1 mouse cellular context compared by ENCODE assay signal in genomic region chr2:172477860-172478259, GRCm38 (mm10).
TF ChIP-seq lines count a peak whose summit lies in the region.

No protein-coding gene starts in this region.

TF ChIP-seq in MEL, 35 proteins besides CTCF, POLR2A, EP300 and RAD21 (continued from another document):
- TF ChIP-seq TBP (IDR thresholded peaks at IDR 0.05; ENCODE audit: low read depth, low read length) (no peak), GABPA (IDR thresholded peaks at IDR 0.05; ENCODE audit: low read depth, low read length) (no peak), ZNF384 (IDR thresholded peaks at IDR 0.05; ENCODE audit: low read depth, low read length) (no peak), CHD1 (IDR thresholded peaks at IDR 0.05; ENCODE audit: low read depth, low read length) (no peak), NRF1 (IDR thresholded peaks at IDR 0.05; ENCODE audit: insufficient read depth, low read depth, low read length, poor library complexity, severe bottlenecking) (no peak), POLR2AphosphoS2 (IDR thresholded peaks at IDR 0.05; ENCODE audit: low read length) (no peak), ZC3H11A (IDR thresholded peaks at IDR 0.05; ENCODE audit: low read depth, low read length) (peak; percentile 59; the same call in 1 of the 2 replicates), E2F4 (IDR thresholded peaks at IDR 0.05; ENCODE audit: borderline replicate concordance, low read depth, low read length) (no peak), GATA1 (IDR thresholded peaks at IDR 0.05; ENCODE audit: low read depth, low read length) (no peak), MEF2A (IDR thresholded peaks at IDR 0.05; ENCODE audit: extremely low read depth, insufficient replicate concordance, low read depth, low read length, poor library complexity, severe bottlenecking) (no peak), HCFC1 (IDR thresholded peaks at IDR 0.05; ENCODE audit: low read depth, low read length) (no peak)
